Mouse (Mus musculus) MEL (cell line): Measurements from ENCODE around the gene Slc4a11. TPM values are rescaled to one million over a fixed set of nuclear protein-coding genes. Genes with fewer than 3 reads are reported as not detected.

Experiments used
- DNase-seq: peaks from one replicate; pipeline ENCODE4 v3.0.0; 2011; ENCODE audit warnings: low read depth, low spot score
- H3K27ac ChIP-seq: 2 replicates; pipeline ENCODE4 v1.5.1; 2012; ENCODE audit warnings: low read depth, mild to moderate bottlenecking, control low read depth, low read length, moderate library complexity; ENCODE audit not compliant: control insufficient read depth
- H3K27me3 ChIP-seq, 2 experiments: fragments of 150-350 bp in 1 of 2; sonication (generic) in 1 of 2; 2 replicates each; pipeline ENCODE4 v1.6.1; 2012; ENCODE audit warnings: low read length in 2 of 2, mild to moderate bottlenecking in 2 of 2, improper control_type of control experiment in 1 of 2, moderate library complexity in 1 of 2; ENCODE audit not compliant: insufficient read depth in 2 of 2, control insufficient read depth in 1 of 2
- H3K36me3 ChIP-seq, 2 experiments: 2 replicates each; pipeline ENCODE4 v1.6.1; 2012 to 2014; ENCODE audit warnings: low read length in 2 of 2, improper control_type of control experiment in 1 of 2, inconsistent platforms in 1 of 2, mild to moderate bottlenecking in 1 of 2; ENCODE audit not compliant: insufficient read depth in 2 of 2, control insufficient read depth in 1 of 2
- H3K4me1 ChIP-seq, 2 experiments: fragments of 150-350 bp in 1 of 2; sonication (generic) in 1 of 2; 2 replicates each; pipeline ENCODE4 v1.6.1; 2012; ENCODE audit warnings: low read length in 2 of 2, improper control_type of control experiment in 1 of 2, mild to moderate bottlenecking in 1 of 2; ENCODE audit not compliant: insufficient read depth in 2 of 2, control insufficient read depth in 1 of 2
- H3K4me3 ChIP-seq, 2 experiments: fragments of 150-350 bp in 1 of 2; sonication (generic) in 1 of 2; 2 replicates each; pipeline ENCODE4 v1.5.1; 2012; ENCODE audit warnings: low read depth in 2 of 2, low read length in 2 of 2, mild to moderate bottlenecking in 2 of 2, moderate library complexity in 2 of 2, control low read depth in 1 of 2, improper control_type of control experiment in 1 of 2; ENCODE audit not compliant: control insufficient read depth in 1 of 2, insufficient read depth in 1 of 2
- H3K79me2 ChIP-seq: 2 replicates; pipeline ENCODE4 v1.6.1; 2012; ENCODE audit warnings: mild to moderate bottlenecking, low read length, moderate library complexity; ENCODE audit not compliant: control insufficient read depth, poor library complexity, insufficient read depth
- H3K9ac ChIP-seq: 2 replicates; pipeline ENCODE4 v1.6.1; 2012; ENCODE audit warnings: low read depth, mild to moderate bottlenecking, control low read depth, low read length, moderate library complexity; ENCODE audit not compliant: control insufficient read depth, poor library complexity, severe bottlenecking
- H3K9me3 ChIP-seq: fragments of 150-350 bp; sonication (generic); replicated peaks from 2 replicates; pipeline ENCODE4 v1.6.1; 2012; ENCODE audit warnings: mild to moderate bottlenecking, low read length, improper control_type of control experiment, moderate library complexity; ENCODE audit not compliant: insufficient read depth
- CHD1 ChIP-seq: IDR thresholded peaks from 2 replicates; pipeline ENCODE4 v1.6.1; 2012; ENCODE audit warnings: low read depth, mild to moderate bottlenecking, inconsistent platforms, low read length, improper control_type of control experiment
- CHD2 ChIP-seq: IDR thresholded peaks from 2 replicates; pipeline ENCODE4 v1.6.1; 2011; ENCODE audit warnings: low read length, improper control_type of control experiment
- CTCF ChIP-seq, 3 experiments: IDR thresholded peaks in 2 of 3; conservative IDR thresholded peaks in 1 of 3; 2 replicates each; pipeline ENCODE4 v1.5.1; 2011 to 2012; ENCODE audit warnings: low read length in 3 of 3, low read depth in 2 of 3, mild to moderate bottlenecking in 2 of 3, improper control_type of control experiment in 1 of 3, inconsistent platforms in 1 of 3, mixed read lengths in 1 of 3, moderate library complexity in 1 of 3; ENCODE audit not compliant: control insufficient read depth in 1 of 3, insufficient read depth in 1 of 3, poor library complexity in 1 of 3, severe bottlenecking in 1 of 3
- ELF1 ChIP-seq: IDR thresholded peaks from 2 replicates; pipeline ENCODE4 v1.6.1; 2014; ENCODE audit warnings: low read depth, mild to moderate bottlenecking, inconsistent platforms, low read length, improper control_type of control experiment, moderate library complexity
- EP300 ChIP-seq, 2 experiments: IDR thresholded peaks; 2 replicates each; pipeline ENCODE4 v1.6.1; 2011; ENCODE audit warnings: improper control_type of control experiment in 2 of 2, low read length in 2 of 2, low read depth in 1 of 2, mild to moderate bottlenecking in 1 of 2
- ETS1 ChIP-seq: IDR thresholded peaks from 2 replicates; pipeline ENCODE4 v1.6.1; 2012; ENCODE audit warnings: low read depth, mild to moderate bottlenecking, inconsistent platforms, low read length, improper control_type of control experiment, moderate library complexity
- GATA1 ChIP-seq: IDR thresholded peaks from 2 replicates; pipeline ENCODE4 v1.6.1; 2011; ENCODE audit warnings: low read depth, low read length, improper control_type of control experiment
- HCFC1 ChIP-seq: IDR thresholded peaks from 2 replicates; pipeline ENCODE4 v1.6.1; 2012; ENCODE audit warnings: low read depth, mild to moderate bottlenecking, inconsistent platforms, low read length, improper control_type of control experiment, moderate library complexity
- KAT2A ChIP-seq: conservative IDR thresholded peaks from 2 replicates; pipeline ENCODE4 v1.6.1; 2012; ENCODE audit warnings: low read depth, low read length, improper control_type of control experiment, inconsistent platforms
- MAFK ChIP-seq: IDR thresholded peaks from 2 replicates; pipeline ENCODE4 v1.6.1; 2011; ENCODE audit warnings: low read depth, mild to moderate bottlenecking, low read length, improper control_type of control experiment, borderline replicate concordance
- MAX ChIP-seq: IDR thresholded peaks from 2 replicates; pipeline ENCODE4 v1.6.1; 2011; ENCODE audit warnings: low read length, improper control_type of control experiment
- MAZ ChIP-seq: IDR thresholded peaks from 2 replicates; pipeline ENCODE4 v1.6.1; 2012; ENCODE audit warnings: low read depth, mild to moderate bottlenecking, inconsistent platforms, low read length, improper control_type of control experiment
- MXI1 ChIP-seq: IDR thresholded peaks from 2 replicates; pipeline ENCODE4 v1.6.1; 2011; ENCODE audit warnings: mild to moderate bottlenecking, low read depth, low read length, improper control_type of control experiment
- NELFE ChIP-seq: IDR thresholded peaks from 2 replicates; pipeline ENCODE4 v1.6.1; 2011; ENCODE audit warnings: low read depth, low read length, improper control_type of control experiment
- NRF1 ChIP-seq: IDR thresholded peaks from 2 replicates; pipeline ENCODE4 v1.6.1; 2014; ENCODE audit warnings: low read depth, mild to moderate bottlenecking, inconsistent platforms, low read length, improper control_type of control experiment, moderate library complexity; ENCODE audit not compliant: poor library complexity, insufficient read depth, severe bottlenecking
- POLR2A ChIP-seq, 2 experiments: IDR thresholded peaks; 2 replicates each; pipeline ENCODE4 v1.6.1; 2011 to 2012; ENCODE audit warnings: low read length in 2 of 2, mild to moderate bottlenecking in 2 of 2, control low read depth in 1 of 2, improper control_type of control experiment in 1 of 2, low read depth in 1 of 2, moderate library complexity in 1 of 2; ENCODE audit not compliant: control insufficient read depth in 1 of 2, insufficient read depth in 1 of 2, poor library complexity in 1 of 2
- RAD21 ChIP-seq: IDR thresholded peaks from 2 replicates; pipeline ENCODE4 v1.6.1; 2011; ENCODE audit warnings: mild to moderate bottlenecking, low read depth, low read length, improper control_type of control experiment
- RCOR1 ChIP-seq: IDR thresholded peaks from 2 replicates; pipeline ENCODE4 v1.6.1; 2012; ENCODE audit warnings: low read depth, mild to moderate bottlenecking, inconsistent platforms, low read length, improper control_type of control experiment
- SIN3A ChIP-seq: IDR thresholded peaks from 2 replicates; pipeline ENCODE4 v1.6.1; 2012; ENCODE audit warnings: low read length, improper control_type of control experiment, inconsistent platforms
- SMC3 ChIP-seq: IDR thresholded peaks from 2 replicates; pipeline ENCODE4 v1.6.1; 2011; ENCODE audit warnings: low read depth, low read length, improper control_type of control experiment
- TCF12 ChIP-seq: IDR thresholded peaks from 2 replicates; pipeline ENCODE4 v1.6.1; 2014; ENCODE audit warnings: low read depth, mild to moderate bottlenecking, inconsistent platforms, low read length, improper control_type of control experiment, moderate library complexity
- UBTF ChIP-seq: IDR thresholded peaks from 2 replicates; pipeline ENCODE4 v1.6.1; 2012; ENCODE audit warnings: low read depth, mild to moderate bottlenecking, inconsistent platforms, low read length, improper control_type of control experiment, moderate library complexity, borderline replicate concordance; ENCODE audit not compliant: insufficient read depth
- USF1 ChIP-seq: IDR thresholded peaks from 2 replicates; pipeline ENCODE4 v1.6.1; 2014; ENCODE audit warnings: low read depth, mild to moderate bottlenecking, inconsistent platforms, low read length, improper control_type of control experiment, moderate library complexity
- USF2 ChIP-seq, 2 experiments: IDR thresholded peaks; 2 replicates each; pipeline ENCODE4 v1.6.1; 2011 to 2012; ENCODE audit warnings: improper control_type of control experiment in 2 of 2, low read length in 2 of 2, borderline replicate concordance in 1 of 2, inconsistent platforms in 1 of 2, low read depth in 1 of 2, mild to moderate bottlenecking in 1 of 2; ENCODE audit not compliant: insufficient read depth in 1 of 2
- ZKSCAN1 ChIP-seq: IDR thresholded peaks from 2 replicates; pipeline ENCODE4 v1.6.1; 2012; ENCODE audit warnings: low read depth, mild to moderate bottlenecking, inconsistent platforms, low read length, improper control_type of control experiment, moderate library complexity
- ZMIZ1 ChIP-seq: IDR thresholded peaks from 2 replicates; pipeline ENCODE4 v1.6.1; 2012; ENCODE audit warnings: low read depth, mild to moderate bottlenecking, inconsistent platforms, low read length, improper control_type of control experiment, moderate library complexity
- ZNF384 ChIP-seq: IDR thresholded peaks from 2 replicates; pipeline ENCODE4 v1.6.1; 2012; ENCODE audit warnings: low read depth, mild to moderate bottlenecking, inconsistent platforms, low read length, improper control_type of control experiment
- polyA plus RNA-seq, 2 experiments: library from polyadenylated mRNA; stranded (reverse) in 1 of 2; unstranded in 1 of 2; fragments of >175 nt in 1 of 2; fragments of >200 nt in 1 of 2; gene quantifications; 2 replicates each; pipeline versions ENCODE4 v1.2.1 to v1.2.4; 2012; ENCODE audit warnings: low replicate concordance in 2 of 2, low read depth in 1 of 2; ENCODE audit not compliant: insufficient read length in 2 of 2, insufficient read depth in 1 of 2, missing spikeins in 1 of 2
- total RNA-seq: library from RNA; depleted of rRNA; stranded (reverse); fragments of 300-350 nt; gene quantifications from 2 replicates; pipeline ENCODE4 v1.2.3, GENCODE M21; 2012

The Slc4a11 gene
- total and polyA plus RNA-seq, 3 experiments, result 0.31 to 1.6 TPM; not detected in 1

DNA sequence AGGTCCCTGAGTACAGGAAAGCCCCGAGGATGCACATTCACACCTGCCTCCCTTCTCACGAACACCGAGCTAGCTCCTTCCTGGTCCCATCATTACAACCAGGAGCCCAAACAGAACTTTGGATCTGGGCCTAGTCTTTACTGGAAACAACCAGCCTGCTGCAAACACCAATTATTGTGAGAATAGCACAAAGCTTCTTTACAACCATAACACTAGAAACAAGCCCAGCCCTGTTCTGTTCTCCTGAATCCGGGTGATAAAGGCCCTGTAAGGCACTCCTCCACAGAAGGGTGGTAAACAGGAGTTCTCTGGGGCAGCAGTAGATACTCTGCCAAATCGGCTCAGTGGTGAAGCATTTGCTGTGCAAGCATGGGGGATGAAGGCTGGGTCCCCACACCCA, 38.0 kb upstream of the Slc4a11 start:
- H3K27me3 ChIP-seq, result no peaks in the 10 kb centered on the region
- DNase-seq, result no peak
- H3K9me3 ChIP-seq, result no peaks in the 10 kb centered on the region
- TF ChIP-seq NELFE, result no peak
- TF ChIP-seq MAZ, result no peak
- no peak for TF ChIP-seq ZNF384
- TF ChIP-seq ZKSCAN1, result no peak
- TF ChIP-seq POLR2A (IDR thresholded peaks at IDR 0.05; ENCODE audit: control insufficient read depth in 1 of 2, insufficient read depth in 1 of 2, low read depth in 1 of 2, low read length in 2 of 2, poor library complexity in 1 of 2), result no peak
- no peak for TF ChIP-seq MXI1
- no peak for TF ChIP-seq CTCF (IDR thresholded peaks at IDR 0.05 in 2 of 3, conservative IDR thresholded peaks at IDR 0.05 in 1 of 3; ENCODE audit: control insufficient read depth in 1 of 3, insufficient read depth in 1 of 3, low read depth in 2 of 3, low read length in 3 of 3, poor library complexity in 1 of 3, severe bottlenecking in 1 of 3)
- no peak for TF ChIP-seq MAX
- no peak for TF ChIP-seq KAT2A
- TF ChIP-seq TCF12, result no peak
- no peak for TF ChIP-seq USF2 (IDR thresholded peaks at IDR 0.05; ENCODE audit: borderline replicate concordance in 1 of 2, insufficient read depth in 1 of 2, low read depth in 1 of 2, low read length in 2 of 2)
- TF ChIP-seq CHD1, result no peak
- TF ChIP-seq RAD21, result no peak
- no peak for TF ChIP-seq MAFK
- no peak for TF ChIP-seq UBTF
- TF ChIP-seq HCFC1, result no peak
- no peak for TF ChIP-seq ZMIZ1
- TF ChIP-seq GATA1, result no peak
- TF ChIP-seq RCOR1, result no peak
- no peaks in the 10 kb centered on the region for H3K79me2 ChIP-seq
- H3K4me3 ChIP-seq, result no peak overlapping the region
- H3K27ac ChIP-seq, result no peak overlapping the region
- no peak overlapping the region for H3K9ac ChIP-seq
- H3K36me3 ChIP-seq, result no peaks in the 10 kb centered on the region; a peak in 1 of 4 replicates
- no peaks in the 10 kb centered on the region for H3K4me1 ChIP-seq

DNA sequence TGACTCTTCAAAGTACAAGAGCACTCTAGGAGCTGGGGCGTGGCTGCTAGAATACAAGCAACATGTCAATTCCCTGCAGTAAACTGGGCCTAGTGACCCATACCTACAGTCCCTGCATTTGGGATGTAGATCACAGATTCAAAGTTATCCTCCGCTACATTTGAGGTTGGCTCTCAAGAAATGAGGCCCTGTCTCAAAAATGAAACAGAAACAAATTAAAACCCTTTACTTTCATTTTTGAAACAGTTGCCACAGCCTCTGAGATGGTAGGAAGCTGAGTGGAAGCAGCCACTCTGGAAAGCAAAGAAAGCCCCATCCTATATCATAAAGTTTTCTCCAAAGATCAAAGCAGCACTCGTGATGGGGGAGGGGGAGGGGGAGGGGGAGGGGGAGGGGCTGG, 36.1 kb upstream of the Slc4a11 start:
- Histone ChIP-seq H3K27me3 (no peaks in the 10 kb centered on the region), H3K4me3 (no peak overlapping the region), H3K9me3 (no peaks in the 10 kb centered on the region), H3K9ac (no peak overlapping the region), H3K79me2 (no peaks in the 10 kb centered on the region), H3K4me1 (no peaks in the 10 kb centered on the region), H3K36me3 (peaks cover 0 to 6% of the 10 kb centered on the region in 2 experiments; a peak in 1 of 4 replicates), H3K27ac (no peak overlapping the region)
- no peak for DNase-seq
- no peak for TF ChIP-seq CHD2
- TF ChIP-seq RAD21, result no peak
- TF ChIP-seq USF1, result no peak
- no peak for TF ChIP-seq SIN3A
- TF ChIP-seq ELF1, result no peak
- no peak for TF ChIP-seq NRF1
- TF ChIP-seq HCFC1, result no peak
- no peak for TF ChIP-seq EP300 (IDR thresholded peaks at IDR 0.05; ENCODE audit: low read depth in 1 of 2, low read length in 2 of 2)
- no peak for TF ChIP-seq MXI1
- no peak for TF ChIP-seq MAFK
- TF ChIP-seq ZNF384, result no peak
- no peak for TF ChIP-seq SMC3
- TF ChIP-seq ETS1, result no peak
